Mouse (Mus musculus): ENCODE data around the gene Hs3st6. TPM values are rescaled to one million over a fixed set of nuclear protein-coding genes. Genes with fewer than 3 reads are reported as not detected.

Hs3st6 gene
- polyA plus RNA-seq, 1 experiment: 0.80 TPM

DNA sequence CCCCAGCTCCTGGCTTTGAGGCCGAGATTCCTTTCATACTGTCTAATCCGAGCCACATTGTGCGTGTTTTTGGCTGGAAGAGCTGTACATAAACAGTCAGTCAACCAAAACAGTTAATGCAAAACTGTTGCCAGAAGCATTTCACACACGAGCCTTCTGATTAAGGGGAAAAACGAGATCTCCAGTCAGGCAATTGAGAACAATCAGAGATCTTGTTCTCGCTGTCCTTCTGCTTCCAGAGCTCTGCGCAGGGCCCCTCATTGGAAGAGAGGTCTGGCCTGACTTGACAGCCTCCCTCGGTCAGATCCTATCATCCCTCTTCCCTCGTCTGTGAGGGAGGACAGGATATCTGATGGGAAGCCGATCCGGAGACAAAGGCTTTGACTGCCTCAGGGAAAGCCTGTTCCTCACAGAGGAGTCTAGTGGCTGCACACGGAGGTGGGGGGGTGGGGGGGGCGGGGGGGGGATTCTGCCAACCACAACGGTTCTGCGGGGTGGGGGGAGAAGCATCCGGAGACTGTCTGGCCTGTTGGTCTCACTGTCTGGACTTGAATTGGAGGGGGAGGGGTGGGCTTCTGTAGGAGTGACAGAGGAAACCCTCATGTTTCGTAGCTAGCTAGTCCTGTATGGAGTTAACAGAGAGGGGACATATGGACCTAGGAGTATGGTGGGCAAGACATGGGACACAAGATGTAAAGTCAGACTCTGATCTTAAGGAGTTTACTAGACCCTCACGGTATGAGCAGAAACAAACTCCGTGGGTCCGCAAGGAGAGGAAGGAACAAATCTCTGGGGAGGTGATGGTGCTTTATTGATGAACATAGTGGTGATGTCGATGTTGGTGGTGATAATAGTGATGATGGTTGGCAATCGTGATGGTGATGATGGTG lies 12.5 kb downstream of the Hs3st6 start:
- DNase-seq: no peak
- Histone ChIP-seq H3K27me3 (ENCODE audit: control insufficient read depth, insufficient read depth, low read length) (no peaks in the 10 kb centered on the region), H3K27ac (ENCODE audit: insufficient read depth, low read length) (no peak overlapping the region), H3K4me3 (replicated peaks; ENCODE audit: insufficient read depth, low read depth, low read length) (no peak overlapping the region), H3K4me1 (ENCODE audit: control insufficient read depth, insufficient read depth, low read length) (no peaks in the 10 kb centered on the region)
- WGBS: 40% methylated on average over 21 of the region's 22 CpGs
- TF ChIP-seq CTCF (IDR thresholded peaks at IDR 0.05; ENCODE audit: borderline replicate concordance, insufficient read depth, low read depth, low read length): no peak
- no peak for TF ChIP-seq POLR2A (IDR thresholded peaks at IDR 0.05; ENCODE audit: borderline replicate concordance, insufficient read depth, low read length)

DNA sequence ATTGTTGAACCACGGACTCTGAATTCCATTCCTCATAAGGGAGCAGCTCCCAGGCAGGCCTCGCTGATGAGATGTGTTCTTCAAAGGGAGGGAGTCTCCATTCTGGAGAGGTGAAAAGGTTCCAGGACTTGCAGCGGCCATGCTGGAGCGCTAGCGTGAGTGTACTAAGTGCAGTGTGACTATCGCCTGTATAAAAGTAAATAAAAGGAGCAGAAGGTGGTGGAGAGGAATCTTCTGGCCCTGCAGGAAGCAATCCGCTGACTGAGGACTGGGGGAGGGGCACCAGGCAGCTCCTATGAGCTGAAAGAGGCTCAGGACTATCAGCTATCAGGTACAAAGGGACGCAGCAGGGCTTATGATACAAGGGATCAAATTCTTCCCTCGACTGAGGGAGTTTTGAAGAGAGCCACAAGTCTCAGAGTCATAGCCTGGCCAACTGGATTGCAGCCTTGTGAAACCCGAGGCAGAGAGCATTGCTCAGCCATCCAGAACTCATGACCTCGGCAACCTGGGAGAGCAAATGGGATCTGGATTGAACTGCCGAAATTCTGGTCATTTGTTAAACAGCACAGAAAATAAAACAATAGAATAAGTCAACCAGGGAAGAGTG lies 13.6 kb downstream of the Hs3st6 start:
- TF ChIP-seq POLR2A (IDR thresholded peaks at IDR 0.05; ENCODE audit: borderline replicate concordance, insufficient read depth, low read length) (no peak), CTCF (IDR thresholded peaks at IDR 0.05; ENCODE audit: borderline replicate concordance, insufficient read depth, low read depth, low read length) (no peak)
- H3K27me3 ChIP-seq (ENCODE audit: control insufficient read depth, insufficient read depth, low read length): no peaks in the 10 kb centered on the region
- DNase-seq: no peak
- WGBS: 20% methylated on average over 12 of the region's 12 CpGs
- H3K4me3 ChIP-seq (replicated peaks; ENCODE audit: insufficient read depth, low read depth, low read length): no peak overlapping the region
- no peak overlapping the region for H3K27ac ChIP-seq (ENCODE audit: insufficient read depth, low read length)
- no peaks in the 10 kb centered on the region for H3K4me1 ChIP-seq (ENCODE audit: control insufficient read depth, insufficient read depth, low read length)

DNA sequence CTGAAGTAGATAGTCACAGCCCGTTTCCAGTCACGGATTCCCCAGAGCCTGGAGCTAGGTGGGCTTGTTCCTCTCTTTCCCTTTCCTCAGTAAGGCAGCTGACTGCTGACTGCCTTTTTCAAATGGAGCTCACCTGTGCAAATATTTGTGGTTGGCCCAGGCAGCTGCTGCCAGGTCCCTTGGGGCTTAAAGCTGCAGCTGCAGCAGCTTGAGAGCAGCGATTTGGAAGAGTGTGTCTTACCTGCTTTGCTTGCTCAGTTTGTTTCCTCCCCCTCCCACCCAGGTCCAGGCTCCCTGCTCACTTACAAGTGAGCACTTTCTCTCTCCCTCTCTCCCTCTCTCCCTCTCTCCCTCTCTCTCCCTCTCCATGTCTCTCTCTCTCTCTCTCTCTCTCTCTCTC lies 16.4 kb downstream of the Hs3st6 start:
- TF ChIP-seq CTCF (IDR thresholded peaks at IDR 0.05; ENCODE audit: borderline replicate concordance, insufficient read depth, low read depth, low read length): no peak
- no peak for TF ChIP-seq POLR2A (IDR thresholded peaks at IDR 0.05; ENCODE audit: borderline replicate concordance, insufficient read depth, low read length)
- Histone ChIP-seq H3K27ac (ENCODE audit: insufficient read depth, low read length) (no peak overlapping the region), H3K4me3 (replicated peaks; ENCODE audit: insufficient read depth, low read depth, low read length) (no peak overlapping the region), H3K4me1 (ENCODE audit: control insufficient read depth, insufficient read depth, low read length) (no peaks in the 10 kb centered on the region), H3K27me3 (ENCODE audit: control insufficient read depth, insufficient read depth, low read length) (no peaks in the 10 kb centered on the region)
- no peak for DNase-seq
- WGBS: 54% methylated on average over 3 of the region's 3 CpGs

DNA sequence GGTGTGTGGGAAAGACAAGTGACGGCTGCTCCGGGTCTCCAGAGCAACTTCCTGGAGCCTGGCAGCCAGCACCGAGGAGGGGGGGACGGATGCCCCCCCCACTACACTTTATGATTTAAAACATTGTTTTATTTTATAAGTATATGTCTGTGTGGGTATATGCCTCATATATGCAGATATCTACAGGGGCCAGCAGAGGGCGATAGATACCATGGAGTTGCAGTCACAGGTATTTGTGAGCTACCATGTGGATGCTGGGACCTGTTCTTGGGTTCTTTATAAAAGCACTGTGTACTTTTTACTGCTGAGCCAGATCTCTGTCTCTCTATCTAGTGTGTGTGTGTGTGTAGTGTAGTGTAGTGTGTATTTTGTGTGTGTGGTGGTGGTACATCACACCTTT lies 20.5 kb downstream of the Hs3st6 start:
- no peak overlapping the region for H3K27ac ChIP-seq (ENCODE audit: insufficient read depth, low read length)
- no peak for TF ChIP-seq CTCF (IDR thresholded peaks at IDR 0.05; ENCODE audit: borderline replicate concordance, insufficient read depth, low read depth, low read length)
- TF ChIP-seq POLR2A (IDR thresholded peaks at IDR 0.05; ENCODE audit: borderline replicate concordance, insufficient read depth, low read length): no peak
- H3K4me1 ChIP-seq (ENCODE audit: control insufficient read depth, insufficient read depth, low read length): no peaks in the 10 kb centered on the region
- 88% methylated on average over 5 of the region's 5 CpGs for WGBS
- DNase-seq: no peak
- H3K27me3 ChIP-seq (ENCODE audit: control insufficient read depth, insufficient read depth, low read length): no peaks in the 10 kb centered on the region
- H3K4me3 ChIP-seq (replicated peaks; ENCODE audit: insufficient read depth, low read depth, low read length): no peak overlapping the region

DNA sequence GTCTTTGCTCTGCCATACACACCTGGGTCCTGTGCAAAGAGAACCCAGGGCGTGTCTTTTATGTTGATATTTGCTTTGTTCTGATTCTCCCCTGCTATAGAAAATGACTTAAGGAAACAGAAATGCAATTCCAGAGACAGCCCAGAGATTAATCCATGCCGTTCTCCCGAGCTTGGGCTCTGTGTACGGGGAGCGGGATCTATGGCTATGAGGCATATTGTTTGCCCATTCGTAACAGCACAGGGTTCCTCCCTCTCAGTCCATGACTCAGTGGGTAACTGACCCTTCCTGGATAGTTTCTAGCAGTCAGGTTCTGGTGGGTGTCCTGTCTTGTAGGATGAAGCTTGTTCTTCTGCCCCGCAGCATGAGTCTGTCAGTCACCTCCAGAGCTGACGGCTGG lies 22.4 kb downstream of the Hs3st6 start:
- DNase-seq: no peak
- Histone ChIP-seq H3K27ac (ENCODE audit: insufficient read depth, low read length) (no peak overlapping the region), H3K4me1 (ENCODE audit: control insufficient read depth, insufficient read depth, low read length) (no peaks in the 10 kb centered on the region), H3K27me3 (ENCODE audit: control insufficient read depth, insufficient read depth, low read length) (no peaks in the 10 kb centered on the region), H3K4me3 (replicated peaks; ENCODE audit: insufficient read depth, low read depth, low read length) (no peak overlapping the region)
- 80% methylated on average over 8 of the region's 8 CpGs for WGBS
- TF ChIP-seq CTCF (IDR thresholded peaks at IDR 0.05; ENCODE audit: borderline replicate concordance, insufficient read depth, low read depth, low read length) (no peak), POLR2A (IDR thresholded peaks at IDR 0.05; ENCODE audit: borderline replicate concordance, insufficient read depth, low read length) (no peak)

DNA sequence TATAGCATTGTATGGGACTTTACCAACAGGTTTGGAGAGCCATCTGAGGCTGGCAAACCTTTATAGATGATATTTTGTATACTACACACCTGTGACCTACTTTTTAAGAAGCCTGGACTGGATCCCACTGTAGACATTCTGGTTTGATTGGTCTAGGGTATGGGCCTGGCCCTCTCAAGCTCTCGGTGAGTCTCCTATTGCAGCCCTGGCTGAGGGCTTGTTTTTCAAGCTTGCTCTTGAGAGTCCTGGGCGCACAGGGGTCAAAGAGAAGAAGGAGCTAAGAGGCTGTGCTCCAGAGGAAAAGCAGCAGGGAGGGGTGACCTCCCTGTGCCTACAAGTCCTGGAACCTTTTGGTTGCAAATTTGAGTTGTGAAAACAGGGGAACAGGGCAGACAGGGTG lies 24.3 kb downstream of the Hs3st6 start:
- no peak for DNase-seq
- no peaks in the 10 kb centered on the region for H3K27me3 ChIP-seq (ENCODE audit: control insufficient read depth, insufficient read depth, low read length)
- no peak overlapping the region for H3K27ac ChIP-seq (ENCODE audit: insufficient read depth, low read length)
- no peaks in the 10 kb centered on the region for H3K4me1 ChIP-seq (ENCODE audit: control insufficient read depth, insufficient read depth, low read length)
- TF ChIP-seq POLR2A (IDR thresholded peaks at IDR 0.05; ENCODE audit: borderline replicate concordance, insufficient read depth, low read length) (no peak), CTCF (IDR thresholded peaks at IDR 0.05; ENCODE audit: borderline replicate concordance, insufficient read depth, low read depth, low read length) (no peak)
- WGBS: 64% methylated on average over 2 of the region's 2 CpGs
- H3K4me3 ChIP-seq (replicated peaks; ENCODE audit: insufficient read depth, low read depth, low read length): no peak overlapping the region

DNA sequence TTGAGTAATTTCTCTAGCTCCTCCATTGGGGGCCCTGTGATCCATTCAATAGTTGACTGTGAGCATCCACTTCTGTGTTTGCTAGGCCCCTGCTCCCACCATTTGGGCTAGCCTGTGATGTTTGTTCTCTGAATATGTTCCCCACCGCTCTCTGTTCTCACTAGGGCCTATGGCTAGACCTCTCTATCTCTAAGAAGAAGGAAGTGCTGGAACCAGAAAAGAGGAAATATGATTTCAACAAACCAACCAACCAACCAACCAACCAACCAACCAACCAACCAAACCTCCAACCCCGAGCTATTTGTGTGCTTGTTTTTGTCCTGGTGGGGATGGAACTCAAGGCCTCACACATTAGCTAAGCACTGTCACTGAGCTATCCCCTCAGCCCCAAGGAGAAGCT lies 28.0 kb downstream of the Hs3st6 start:
- 81% methylated on average over 2 of the region's 2 CpGs for WGBS
- Histone ChIP-seq H3K4me3 (replicated peaks; ENCODE audit: insufficient read depth, low read depth, low read length) (no peak overlapping the region), H3K4me1 (ENCODE audit: control insufficient read depth, insufficient read depth, low read length) (no peaks in the 10 kb centered on the region), H3K27me3 (ENCODE audit: control insufficient read depth, insufficient read depth, low read length) (no peaks in the 10 kb centered on the region), H3K27ac (ENCODE audit: insufficient read depth, low read length) (no peak overlapping the region)
- DNase-seq: no peak
- TF ChIP-seq CTCF (IDR thresholded peaks at IDR 0.05; ENCODE audit: borderline replicate concordance, insufficient read depth, low read depth, low read length) (no peak), POLR2A (IDR thresholded peaks at IDR 0.05; ENCODE audit: borderline replicate concordance, insufficient read depth, low read length) (no peak)

DNA sequence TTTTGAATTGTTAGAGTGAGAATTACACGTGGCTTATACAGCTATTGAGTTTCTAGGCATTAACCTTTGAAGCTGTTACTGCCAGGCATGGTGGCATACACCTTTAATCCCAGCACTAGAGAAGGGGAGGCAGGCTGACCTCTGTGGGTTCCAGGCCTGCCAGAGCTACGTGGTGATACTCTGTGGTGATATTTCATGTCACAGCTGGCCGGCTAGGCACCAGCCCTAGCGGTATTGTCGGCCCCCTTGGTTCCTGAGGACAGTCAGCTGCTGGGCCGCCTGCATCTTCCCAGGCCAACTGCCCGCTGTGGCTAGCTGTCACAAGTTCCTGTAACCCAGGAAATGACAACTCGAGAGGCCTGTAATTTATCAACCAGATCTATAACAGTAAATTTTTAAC lies 39.4 kb downstream of the Hs3st6 start:
- Histone ChIP-seq H3K27me3 (ENCODE audit: control insufficient read depth, insufficient read depth, low read length) (no peaks in the 10 kb centered on the region), H3K4me1 (ENCODE audit: control insufficient read depth, insufficient read depth, low read length) (no peaks in the 10 kb centered on the region), H3K27ac (ENCODE audit: insufficient read depth, low read length) (no peak overlapping the region), H3K4me3 (replicated peaks; ENCODE audit: insufficient read depth, low read depth, low read length) (no peak overlapping the region)
- 69% methylated on average over 8 of the region's 8 CpGs for WGBS
- no peak for TF ChIP-seq POLR2A (IDR thresholded peaks at IDR 0.05; ENCODE audit: borderline replicate concordance, insufficient read depth, low read length)
- no peak for TF ChIP-seq CTCF (IDR thresholded peaks at IDR 0.05; ENCODE audit: borderline replicate concordance, insufficient read depth, low read depth, low read length)
- no peak for DNase-seq
